Mouse (Mus musculus) activated CD4-positive, CD25-positive, alpha-beta regulatory T cell (primary cell): ENCODE measurements around the gene Cyb561d2. TPM values are rescaled to one million over a fixed set of nuclear protein-coding genes. Genes with fewer than 3 reads are reported as not detected.

ENCODE experiments used
- polyA plus RNA-seq, 2 experiments: library from polyadenylated mRNA; unstranded; fragments of 100-300 nt; shearing (Covaris generic); gene quantifications; one replicate each; pipeline ENCODE4 v1.2.1; 2017

Gene Cyb561d2
- 10 to 100 TPM; 63.1 to 79.1 TPM for polyA plus RNA-seq

DNA sequence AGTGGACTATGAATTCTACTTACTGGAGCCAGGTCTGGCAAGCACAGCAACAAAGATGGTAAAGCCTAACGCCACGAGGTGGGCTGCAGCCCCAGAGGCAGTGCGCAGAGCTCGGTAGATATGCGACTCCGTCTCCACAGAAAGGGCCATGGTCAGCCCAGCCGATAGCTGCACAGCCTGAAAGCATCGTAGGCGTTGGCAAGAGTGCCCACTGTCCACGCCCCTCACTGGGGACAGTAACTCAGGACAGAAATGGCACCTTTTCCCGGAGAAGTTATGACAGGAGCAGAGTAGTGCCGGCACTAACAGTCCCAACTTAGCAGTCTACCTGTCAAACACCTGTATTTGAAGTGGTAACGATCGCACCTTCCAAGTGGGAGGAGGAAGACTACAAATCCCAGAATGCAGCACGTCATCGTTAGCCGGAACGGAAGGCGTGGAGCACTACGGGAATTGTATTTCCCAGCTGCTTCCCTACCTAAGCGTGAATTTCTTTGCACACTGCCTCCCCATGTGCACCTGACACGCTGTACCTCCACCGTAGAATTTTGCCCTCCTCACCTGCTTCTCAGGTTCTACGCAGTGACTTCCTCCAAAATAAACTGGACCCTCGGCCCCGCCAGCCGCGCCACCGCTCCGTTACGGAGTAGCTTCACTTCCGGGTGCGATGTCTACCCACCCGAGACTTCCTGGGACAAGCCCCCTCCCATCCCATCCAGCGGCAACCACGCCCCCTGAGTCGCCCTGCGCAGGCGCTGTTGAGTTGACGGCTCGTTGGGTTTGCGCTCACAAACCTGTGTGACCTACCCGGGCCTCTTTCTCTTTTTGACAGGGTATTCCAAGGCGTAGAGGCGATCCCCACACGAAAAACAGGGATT is at the start of gene Cyb561d2, which contains the start of gene Nprl2:
TSS of gene Cyb561d2 (minus strand) at position 720 of the 878 bp plus-strand sequence.
TSS of gene Nprl2 (plus strand) at position 753 of the 878 bp plus-strand sequence.

DNA sequence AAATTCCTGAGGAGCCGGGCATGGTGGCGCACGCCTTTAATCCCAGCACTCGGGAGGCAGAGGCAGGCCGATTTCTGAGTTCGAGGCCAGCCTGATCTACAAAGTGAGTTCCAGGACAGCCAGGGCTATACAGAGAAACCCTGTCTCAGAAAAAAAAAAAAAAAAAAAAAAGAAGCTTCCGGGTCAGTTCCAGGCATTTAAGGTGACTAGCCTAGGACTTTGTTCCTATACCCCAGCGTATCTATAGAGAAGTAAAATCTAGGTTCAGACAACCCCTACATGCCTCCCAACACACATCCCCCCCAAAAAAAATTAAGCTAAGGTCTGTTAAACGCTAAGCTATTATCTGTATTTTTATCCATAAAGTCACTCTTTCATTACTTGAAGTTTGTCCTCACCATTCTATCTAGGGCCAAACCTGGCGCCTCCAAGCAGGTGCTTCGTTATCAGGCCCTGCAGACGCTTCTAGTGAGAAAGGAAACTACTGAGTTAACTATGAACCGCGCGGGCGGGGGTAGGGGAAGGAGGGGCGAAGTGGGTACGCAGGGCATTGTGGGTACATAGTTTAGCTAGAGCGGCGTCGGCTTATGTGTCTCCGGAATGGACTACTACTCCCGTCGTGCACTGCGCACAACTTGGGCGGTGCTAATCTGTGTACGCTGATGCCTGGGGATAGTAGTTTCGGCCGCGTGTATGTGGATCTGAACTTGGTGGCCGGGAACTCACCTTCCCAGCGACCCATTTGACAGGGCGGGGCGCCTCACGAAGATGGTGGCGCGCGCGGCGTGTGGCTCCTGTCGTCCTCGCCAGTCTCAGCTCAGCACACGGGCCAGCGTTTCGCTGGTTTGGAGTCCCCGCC is 45.2 kb upstream of the Cyb561d2 start, which contains the start of gene Ifrd2:
TSS of gene Ifrd2 (plus strand) at position 669 of the 859 bp plus-strand sequence.

DNA sequence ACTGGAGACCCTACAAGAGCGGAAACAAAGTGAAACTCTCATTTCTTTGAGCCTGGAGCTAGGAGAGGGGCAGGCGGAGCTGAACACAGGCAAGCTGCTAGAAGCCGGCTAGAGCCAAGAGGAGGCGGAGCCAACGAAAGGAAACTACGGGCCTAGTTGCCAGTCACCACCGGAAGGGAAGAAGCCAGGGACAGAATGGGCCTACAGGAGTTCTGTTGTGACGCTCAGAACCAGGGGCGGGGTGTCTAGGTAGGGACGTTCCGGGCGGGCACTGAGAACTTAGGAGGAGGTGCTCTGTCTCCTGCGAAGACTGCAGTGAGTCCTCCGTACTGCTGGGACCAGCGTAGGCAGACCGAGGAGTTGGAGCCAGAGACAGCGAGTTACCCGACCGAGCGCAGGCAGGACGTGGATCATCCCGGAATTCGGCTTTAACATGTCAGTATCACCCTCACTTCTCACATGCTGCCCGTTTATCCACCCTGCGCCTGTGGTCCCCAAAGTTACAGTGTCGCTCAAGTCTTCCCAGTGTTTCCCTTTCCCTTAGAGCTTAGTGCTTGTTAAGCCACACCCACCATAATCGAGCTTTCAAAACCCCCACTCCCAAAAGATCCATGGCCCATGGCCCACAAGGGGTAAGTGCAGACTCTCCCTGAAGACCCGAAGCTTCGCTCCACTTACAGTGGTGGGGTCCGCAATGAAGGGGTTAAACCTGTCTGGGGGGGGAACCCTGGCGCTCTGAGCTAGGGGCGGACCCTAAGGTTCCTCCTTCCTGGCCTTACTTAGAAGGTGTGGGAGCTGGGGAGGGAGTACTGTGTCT is 38.7 kb upstream of the Cyb561d2 start, which contains the start of gene Hyal3:
TSS of gene Hyal3 (plus strand) at position 318 of the 817 bp plus-strand sequence.

DNA sequence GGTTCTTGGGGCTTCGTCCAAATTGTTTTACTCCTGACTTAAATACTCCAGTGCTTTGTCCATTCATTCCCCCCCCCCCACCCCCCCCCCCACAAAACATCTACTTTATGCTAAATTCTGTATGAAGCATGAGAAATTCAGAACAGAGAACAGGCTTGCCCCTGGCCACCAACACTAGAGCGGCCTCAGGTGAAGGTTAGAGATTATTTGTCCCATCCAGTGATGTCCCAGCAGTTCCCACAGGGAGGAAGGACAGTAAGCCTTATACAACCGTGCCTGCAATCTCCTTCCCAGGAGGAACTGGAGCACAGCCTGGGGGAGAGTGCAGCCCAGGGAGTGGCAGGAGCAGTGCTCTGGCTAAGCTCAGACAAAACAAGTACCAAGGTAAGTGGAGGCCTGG is 36.6 kb upstream of the Cyb561d2 start, which contains the start of gene Naa80:
TSS of gene Naa80 (plus strand) at position 301 of the 400 bp plus-strand sequence.

DNA sequence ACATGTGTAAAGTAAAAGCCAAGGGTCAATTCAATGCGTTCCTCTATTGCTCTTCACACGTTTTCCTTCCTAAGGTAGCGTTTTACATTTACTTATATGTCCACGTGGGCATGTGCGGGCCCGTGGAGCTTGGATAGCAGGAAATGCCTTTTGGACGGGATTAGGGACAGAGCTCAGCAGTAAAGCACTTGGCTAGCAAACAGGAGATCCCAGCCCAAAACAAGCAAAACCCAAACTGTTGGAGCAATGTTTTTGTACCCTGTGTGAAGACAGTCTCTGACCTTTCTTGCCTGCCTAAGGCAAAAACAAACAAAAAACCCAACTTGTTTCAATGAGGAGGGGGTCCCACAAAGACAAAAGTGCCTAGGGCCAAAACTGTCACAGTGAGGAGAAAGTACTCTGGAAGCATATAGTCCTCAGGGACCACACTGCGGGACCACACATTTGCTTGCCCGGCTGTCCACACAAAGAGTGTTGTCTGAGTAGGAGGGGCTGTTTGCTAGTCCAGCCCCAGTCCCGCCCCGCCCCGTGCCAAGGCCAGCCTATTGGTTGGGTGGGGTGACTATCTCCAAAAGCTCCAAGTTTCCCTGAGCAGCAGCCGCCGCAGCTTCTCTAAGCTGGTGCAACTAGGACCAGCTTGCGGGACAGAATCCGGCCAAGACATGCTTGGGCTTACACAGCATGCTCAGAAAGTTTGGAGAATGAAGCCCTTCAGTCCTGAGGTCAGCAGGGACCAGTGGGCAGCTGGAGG is 34.5 kb upstream of the Cyb561d2 start, which contains the start of gene Hyal1:
TSS of gene Hyal1 (plus strand) at position 571 of the 751 bp plus-strand sequence.

DNA sequence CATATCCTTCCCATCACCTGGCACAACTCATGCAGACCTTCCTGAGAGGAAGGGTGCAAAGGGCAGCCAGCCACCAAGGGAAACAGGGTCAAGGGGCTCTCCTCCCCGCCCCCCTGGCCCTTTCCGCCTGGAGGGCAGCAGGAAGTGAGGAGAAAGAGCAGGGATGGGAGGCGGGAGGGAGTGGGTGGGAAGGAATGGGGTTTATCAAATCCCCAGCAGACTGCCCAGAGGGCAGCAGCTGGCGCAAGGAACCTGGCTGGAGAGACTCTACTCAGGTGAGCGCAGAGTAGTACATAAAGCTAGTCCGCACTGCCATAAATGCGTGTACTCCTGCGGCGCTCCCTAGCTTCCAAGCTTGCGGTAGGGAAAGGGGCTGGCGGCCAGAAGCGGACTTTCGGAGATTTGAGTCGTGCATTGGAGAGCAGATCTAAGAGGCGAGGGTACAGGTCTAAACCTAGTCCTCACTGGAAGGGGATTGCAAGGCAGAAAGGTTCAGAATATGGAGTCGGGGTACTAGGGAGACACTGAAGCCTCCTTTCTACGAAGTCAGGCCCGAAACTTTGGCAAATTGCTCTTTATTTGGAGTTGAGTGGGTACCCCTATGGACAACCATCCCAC is 25.8 kb upstream of the Cyb561d2 start, which contains the start of gene Hyal2:
TSS of gene Hyal2 (plus strand) at position 244 of the 618 bp plus-strand sequence.

DNA sequence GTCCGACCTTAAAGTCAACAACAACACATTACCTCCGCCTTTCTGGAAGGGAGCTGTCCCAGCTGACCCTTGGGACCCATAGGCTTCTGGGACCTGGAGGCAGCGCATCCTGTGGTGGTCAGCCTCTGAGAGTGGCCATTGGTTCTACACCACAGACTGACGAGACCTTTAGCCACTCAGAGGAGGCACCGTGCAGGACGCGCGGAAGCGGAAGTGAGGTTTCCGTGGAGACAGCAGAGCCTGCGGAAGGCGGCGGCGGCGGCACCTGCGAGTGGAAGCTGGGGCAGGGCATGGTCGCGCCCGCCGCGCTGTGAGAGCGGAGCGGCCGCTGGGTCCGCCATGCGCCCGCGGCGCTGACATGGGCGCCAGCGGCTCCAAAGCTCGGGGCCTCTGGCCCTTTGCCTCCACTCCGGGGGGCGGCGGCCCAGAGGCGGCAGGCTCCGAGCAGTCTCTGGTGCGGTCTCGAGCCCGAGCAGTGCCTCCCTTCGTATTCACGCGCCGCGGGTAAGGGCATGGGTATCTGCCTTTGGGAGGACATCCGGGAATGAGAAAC is 21.1 kb upstream of the Cyb561d2 start, which contains the start of gene Tusc2:
TSS of gene Tusc2 (plus strand) at position 227 of the 553 bp plus-strand sequence.

DNA sequence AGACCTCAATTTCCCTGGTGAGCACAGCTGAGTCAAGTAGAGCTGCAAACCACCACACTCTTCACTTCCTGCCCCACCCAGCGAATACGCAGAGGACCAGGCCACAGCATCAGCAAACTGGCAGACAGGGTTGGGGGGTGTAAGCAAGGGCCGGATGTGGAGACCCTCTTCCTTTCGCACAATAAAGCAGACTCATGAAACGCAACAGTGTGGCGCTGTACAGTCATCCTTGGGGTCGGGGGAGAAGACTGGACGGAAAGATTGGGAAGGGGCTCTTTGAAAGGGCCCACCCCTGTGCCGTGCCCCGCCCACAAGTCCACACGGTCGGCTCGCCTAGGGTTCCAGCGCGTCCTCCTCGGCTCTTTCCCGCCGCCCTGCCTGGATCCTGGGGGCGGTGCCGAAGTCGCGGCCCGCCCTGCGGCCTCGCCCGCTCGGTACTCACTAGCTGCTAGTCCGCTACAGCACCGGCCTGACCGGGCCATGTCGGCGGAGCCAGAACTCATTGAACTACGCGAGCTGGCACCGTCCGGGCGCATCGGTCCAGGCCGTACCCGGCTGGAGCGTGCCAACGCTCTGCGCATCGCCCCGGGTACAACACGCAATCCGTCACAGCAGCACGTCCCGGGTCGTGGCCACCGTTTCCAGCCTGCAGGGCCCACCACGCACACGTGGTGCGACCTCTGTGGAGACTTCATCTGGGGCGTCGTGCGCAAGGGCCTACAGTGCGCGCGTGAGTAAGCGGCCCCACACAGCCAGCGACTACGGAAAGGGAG is 9.3 kb upstream of the Cyb561d2 start, which contains the start of gene Rassf1:
TSS of gene Rassf1 (plus strand) at position 439 of the 773 bp plus-strand sequence.

DNA sequence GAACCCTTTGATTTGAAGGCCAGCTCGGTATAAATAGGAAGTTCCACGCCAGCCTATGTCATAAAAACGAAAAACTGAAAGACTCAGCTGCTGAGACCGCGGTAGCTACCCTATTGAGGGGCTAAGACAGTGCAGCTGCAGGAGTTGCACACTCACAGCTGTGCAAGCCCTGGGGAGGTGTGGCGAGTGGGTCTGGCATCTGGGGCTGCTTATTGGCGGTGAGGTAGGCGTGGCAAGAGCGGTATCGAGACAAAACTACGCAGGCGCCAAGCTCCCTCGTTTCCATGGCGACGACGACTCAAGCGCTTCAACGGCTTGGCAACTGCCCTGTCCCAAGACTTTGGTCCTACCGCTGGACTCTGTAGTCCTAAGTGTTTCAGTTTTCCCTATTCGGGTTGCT is 5.0 kb upstream of the Cyb561d2 start, which contains the start of gene Zmynd10:
TSS of gene Zmynd10 (plus strand) at position 273 of the 400 bp plus-strand sequence.

DNA sequence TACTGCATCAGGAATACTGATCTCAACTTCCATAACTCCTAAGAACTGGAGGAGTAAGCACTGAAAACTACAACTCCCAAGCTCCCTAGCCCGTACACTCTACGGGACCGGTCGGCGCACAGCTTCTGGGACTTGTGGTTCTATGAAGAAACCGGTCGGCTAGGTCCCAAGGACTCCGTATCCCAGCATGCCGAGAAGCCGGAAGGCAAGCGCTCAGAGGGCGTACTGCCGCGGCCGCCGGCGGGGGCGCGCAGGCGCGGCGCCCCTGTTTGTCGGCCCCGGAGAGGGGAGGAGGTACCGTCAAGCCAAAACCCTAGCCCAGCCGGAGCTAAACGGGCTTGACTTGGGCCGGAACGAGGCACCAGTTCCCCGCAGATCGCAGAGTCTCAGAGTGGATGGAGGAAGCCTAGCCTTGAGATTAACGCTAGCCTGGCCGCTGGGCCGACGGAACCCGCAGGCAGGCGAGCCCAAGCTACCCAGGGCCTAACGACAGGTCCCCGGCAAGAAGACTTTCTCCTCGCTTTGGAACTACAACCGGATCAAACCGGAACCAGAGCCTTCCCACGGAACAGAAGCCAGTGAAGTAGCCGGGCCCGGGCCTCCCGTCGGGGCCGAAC is 8.1 kb downstream of the Cyb561d2 start, which contains the start of gene Tmem115:
TSS of gene Tmem115 (plus strand) at position 155 of the 617 bp plus-strand sequence.

Other genes with a start within 250 kb of the Cyb561d2 start
- 100 to 1,000 TPM; 233 to 348 TPM for gene Cish, start 246.2 kb downstream of the Cyb561d2 start, polyA plus RNA-seq
- 10 to 100 TPM; 27.5 to 29.5 TPM for gene Hemk1, start 203.8 kb downstream of the Cyb561d2 start, polyA plus RNA-seq
- gene 6430571L13Rik, start 201.6 kb downstream of the Cyb561d2 start, polyA plus RNA-seq = 1 to 10 TPM; 4.2 to 7.3 TPM
- under 1 TPM; 0.44 to 0.79 TPM for gene Cacna2d2, start 142.6 kb downstream of the Cyb561d2 start, polyA plus RNA-seq
- gene Tmem115, start 8.2 kb downstream of the Cyb561d2 start, polyA plus RNA-seq = 10 to 100 TPM; 35.0 to 47.6 TPM
- 10 to 100 TPM; 53.9 to 58.7 TPM for gene Nprl2, start within 50 bp of the Cyb561d2 start, polyA plus RNA-seq
- gene Zmynd10, start 5.1 kb upstream of the Cyb561d2 start, polyA plus RNA-seq = 1 to 10 TPM in 1 of 2 experiments, under 1 TPM in 1; 0.59 to 4.4 TPM
- gene Rassf1, start 9.4 kb upstream of the Cyb561d2 start, polyA plus RNA-seq = 10 to 100 TPM; 70.8 to 86.0 TPM
- gene Tusc2, start 21.1 kb upstream of the Cyb561d2 start, polyA plus RNA-seq = 10 to 100 TPM; 37.4 to 44.3 TPM
- 10 to 100 TPM in 1 of 2 experiments, 1 to 10 TPM in 1; 7.5 to 15.3 TPM for gene Hyal2, start 25.8 kb upstream of the Cyb561d2 start, polyA plus RNA-seq
- gene Hyal1, start 34.7 kb upstream of the Cyb561d2 start, polyA plus RNA-seq = 1 to 10 TPM; 3.1 to 4.6 TPM
- 10 to 100 TPM; 16.1 to 17.3 TPM for gene Naa80, start 36.7 kb upstream of the Cyb561d2 start, polyA plus RNA-seq
- gene Hyal3, start 38.6 kb upstream of the Cyb561d2 start, polyA plus RNA-seq = under 1 TPM; 0.50 to 0.63 TPM
- gene Ifrd2, start 45.4 kb upstream of the Cyb561d2 start, polyA plus RNA-seq = 10 to 100 TPM; 13.5 to 21.8 TPM
- gene Sema3b, start 67.0 kb upstream of the Cyb561d2 start, polyA plus RNA-seq = not detected
- 100 to 1,000 TPM; 909 to 958 TPM for gene Gnai2, start 93.2 kb upstream of the Cyb561d2 start, polyA plus RNA-seq
- under 1 TPM in 1 of 2 experiments, not detected in 1; 0.07 TPM for gene Slc38a3, start 127.3 kb upstream of the Cyb561d2 start, polyA plus RNA-seq
- not detected for gene Gnat1, start 137.5 kb upstream of the Cyb561d2 start, polyA plus RNA-seq
- gene Sema3f, start 168.3 kb upstream of the Cyb561d2 start, polyA plus RNA-seq = under 1 TPM in 1 of 2 experiments, not detected in 1; 0.06 TPM
- 100 to 1,000 TPM; 250 to 272 TPM for gene Rbm5, start 228.8 kb upstream of the Cyb561d2 start, polyA plus RNA-seq